Mouse (Mus musculus): ENCODE results near the gene Kxd1.

DNA sequence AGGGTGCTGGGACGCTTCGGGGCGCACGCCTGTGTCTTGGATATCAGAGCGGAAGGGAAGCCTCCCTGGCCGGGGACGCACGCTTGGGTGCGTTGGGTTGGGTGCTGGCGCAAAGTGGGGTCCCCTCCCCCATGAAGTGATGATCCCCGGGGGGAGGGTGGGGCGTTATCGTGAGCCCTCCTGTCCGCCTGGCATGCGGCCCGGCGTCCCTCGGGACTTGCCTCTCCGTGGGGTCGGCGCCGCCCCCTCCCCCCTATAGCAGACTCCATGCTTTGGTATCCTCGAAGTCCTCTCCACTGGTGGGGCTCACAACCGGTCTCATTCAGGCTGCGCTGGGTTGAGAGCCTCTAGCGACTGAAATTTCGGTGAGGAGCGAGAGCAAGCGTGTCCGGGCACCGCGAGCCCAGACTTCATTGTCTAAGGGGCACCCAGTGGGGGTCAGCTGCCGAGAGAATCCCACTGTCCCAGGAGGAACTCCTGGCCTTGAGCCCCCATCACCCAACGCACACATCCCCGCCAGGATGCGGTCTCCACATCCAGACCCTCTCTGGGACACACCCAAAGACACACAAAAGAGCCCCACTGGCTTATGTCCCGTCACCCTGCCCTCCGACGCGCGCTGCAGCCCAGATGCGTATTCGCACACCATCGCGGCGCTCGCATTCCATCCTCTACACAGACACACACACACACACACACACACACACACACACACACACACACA lies 33.9 kb downstream of the Kxd1 start:
- no peak for TF ChIP-seq CTCF (conservative IDR thresholded peaks at IDR 0.05; ENCODE audit: low read length)
- no peak for TF ChIP-seq NANOG (IDR thresholded peaks at IDR 0.05; ENCODE audit: borderline replicate concordance, low read length)
- no peak for TF ChIP-seq POU5F1 (IDR thresholded peaks at IDR 0.05; ENCODE audit: borderline replicate concordance, low read length)
